Mouse (Mus musculus): ENCODE results near the gene Cd300a.
A peak's percentile ranks its signal among the peaks of the same experiment; 100 is the strongest.

Gene Cd300a

DNA sequence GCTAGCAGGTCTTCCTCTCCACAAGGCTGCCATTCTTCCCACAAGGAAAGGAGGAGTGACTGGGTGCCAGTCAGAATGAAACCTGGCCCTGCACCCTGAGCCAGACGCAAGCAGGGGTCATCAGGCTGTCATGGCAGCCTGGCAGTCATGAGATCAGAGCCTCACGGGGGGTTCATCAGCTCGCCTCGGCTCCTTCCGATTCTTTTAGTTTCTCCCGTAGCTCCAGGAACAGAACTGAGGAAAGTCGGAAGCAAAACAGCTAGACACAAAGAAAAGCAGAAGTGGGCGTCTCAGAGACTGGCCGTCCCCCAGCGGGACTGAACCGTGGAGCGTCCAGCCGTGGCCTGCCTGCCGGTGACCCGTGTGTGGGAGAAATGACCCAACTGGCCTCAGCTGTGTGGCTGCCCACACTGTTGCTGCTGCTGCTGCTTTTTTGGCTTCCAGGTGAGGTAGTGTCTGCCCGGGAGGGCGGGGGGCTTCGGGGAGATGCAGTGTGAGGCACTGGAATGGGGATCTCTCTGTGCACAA, at the start of gene Cd300a:
TSS of gene Cd300a (plus strand) at position 51 of the 528 bp plus-strand sequence.
- no peak for DNase-seq

DNA sequence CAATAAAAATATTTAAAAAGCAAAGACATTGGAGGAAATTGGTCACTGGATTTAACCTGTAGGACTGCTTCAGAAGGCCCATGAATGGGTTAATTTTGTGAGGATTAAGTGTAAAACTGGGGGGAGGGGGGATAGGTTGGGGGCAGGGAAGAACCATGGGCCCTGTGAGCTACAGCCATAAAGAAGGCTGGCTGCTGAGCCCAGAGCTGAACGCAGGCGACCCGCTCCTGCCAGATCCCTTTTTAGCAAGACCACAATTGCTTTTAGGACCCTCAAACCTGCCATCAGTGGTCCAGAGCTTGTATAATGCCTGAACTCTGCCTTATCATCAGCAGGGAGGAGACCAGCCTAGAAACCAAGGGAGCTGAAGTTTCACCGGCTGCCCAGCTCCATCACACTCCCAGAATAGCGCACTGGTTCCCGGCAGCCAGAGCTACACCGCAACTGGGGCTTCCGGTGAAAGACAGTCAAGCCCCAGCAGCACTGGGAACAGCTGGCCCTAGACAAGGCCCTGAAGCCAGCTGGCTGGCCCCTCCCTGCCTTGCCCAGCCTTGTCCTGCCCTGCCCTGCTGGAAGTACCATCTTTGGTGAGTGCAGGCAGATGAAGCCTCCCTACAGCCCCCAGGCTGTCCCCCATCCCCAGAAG, 45.9 kb upstream of the Cd300a start:
- no peak for DNase-seq

DNA sequence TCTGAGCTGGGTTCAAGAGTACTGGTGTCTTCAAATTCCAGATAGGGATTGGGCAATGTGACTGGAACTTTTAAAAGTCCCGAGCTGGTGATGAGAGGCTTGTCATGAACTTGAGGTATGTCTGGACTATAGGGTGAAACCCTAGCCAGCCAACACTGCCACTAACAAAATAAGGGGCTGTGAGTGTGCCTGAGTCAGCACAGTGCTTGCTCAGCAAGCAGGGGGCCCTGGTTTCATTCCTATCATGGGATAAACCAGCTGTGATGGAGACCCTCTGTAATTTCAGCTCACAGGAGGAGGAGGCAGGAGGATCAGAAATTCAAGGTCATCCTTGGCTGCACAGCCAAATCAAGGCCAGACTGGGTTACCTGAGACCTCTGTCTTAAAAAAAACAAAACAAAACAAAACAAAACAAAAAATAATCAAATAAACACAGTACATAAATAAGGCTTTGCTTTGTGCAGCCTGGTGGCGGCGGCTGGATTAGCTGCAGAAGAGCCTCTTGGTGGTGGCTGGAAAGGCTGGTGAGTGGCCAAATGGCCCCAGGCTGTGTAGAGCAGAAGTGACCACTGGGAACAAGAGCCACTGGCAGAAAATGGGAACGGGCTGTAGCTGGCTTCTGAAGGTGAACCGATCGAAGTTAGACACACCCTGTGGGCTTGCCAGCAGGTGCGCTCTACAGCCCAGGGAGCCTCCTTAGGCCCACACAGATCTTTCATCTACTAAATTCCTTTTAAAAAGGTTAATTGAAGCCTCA, 45.2 kb upstream of the Cd300a start:
- DNase-seq: no peak

DNA sequence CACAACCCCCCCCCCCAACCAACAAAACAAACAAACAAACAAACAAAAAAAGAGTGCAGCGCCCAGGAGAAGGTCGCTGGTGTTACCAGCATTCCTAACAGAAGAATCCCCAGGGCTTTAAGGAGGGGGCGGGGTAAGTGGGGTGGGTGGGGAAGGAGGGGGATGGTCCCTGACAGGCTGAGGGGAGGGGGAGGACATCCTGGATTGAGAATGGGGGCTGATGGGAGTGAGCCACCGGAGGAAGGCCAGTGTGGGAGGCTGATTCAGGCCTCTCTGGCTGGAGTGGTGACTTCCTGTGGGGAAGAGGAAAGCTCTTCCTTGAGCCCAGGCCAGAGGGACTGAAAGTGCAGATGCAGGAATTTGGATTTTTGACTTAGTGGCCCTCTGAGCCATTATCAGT, 43.5 kb upstream of the Cd300a start:
- no peak for DNase-seq

DNA sequence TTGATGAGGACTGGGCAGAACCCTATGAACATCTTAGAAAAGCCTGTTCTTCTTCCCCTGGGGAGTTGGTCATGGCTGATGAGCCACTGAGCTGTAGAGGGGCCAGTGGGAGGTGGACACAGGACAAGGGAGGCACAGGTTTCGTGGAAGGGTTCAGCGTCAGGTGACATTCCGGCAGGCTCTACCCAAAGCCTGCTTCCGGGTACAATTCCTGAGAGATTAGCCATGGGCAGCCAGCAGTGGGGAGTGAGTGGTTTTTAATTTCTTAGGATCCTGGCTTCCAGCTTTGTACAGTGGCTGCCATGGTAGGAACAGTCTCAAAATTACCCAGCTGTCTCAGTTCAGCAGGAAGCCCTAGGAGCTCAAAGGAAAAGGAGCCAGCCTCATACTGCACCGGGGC, 42.8 kb upstream of the Cd300a start:
- no peak for DNase-seq

DNA sequence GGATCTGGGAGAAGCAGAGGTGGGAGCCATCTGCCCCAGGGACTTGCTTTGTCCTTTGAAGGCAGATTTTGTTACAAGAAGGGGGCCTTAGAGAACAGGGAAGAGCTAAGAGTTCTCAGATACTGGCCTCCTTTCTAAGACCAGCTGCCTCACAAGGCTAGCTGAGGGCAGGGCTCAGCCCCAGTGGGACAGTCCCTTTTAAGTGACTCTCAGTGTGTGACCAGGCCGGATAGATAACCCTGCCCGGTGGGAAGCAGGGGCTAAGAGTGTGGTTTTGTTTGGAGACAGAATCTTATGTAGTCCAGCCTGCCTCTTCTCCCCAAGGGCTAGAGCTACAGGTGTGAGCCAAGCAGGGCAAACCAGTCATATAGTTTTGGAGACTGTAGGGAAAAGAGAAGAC, 40.3 kb upstream of the Cd300a start:
- no peak for DNase-seq

DNA sequence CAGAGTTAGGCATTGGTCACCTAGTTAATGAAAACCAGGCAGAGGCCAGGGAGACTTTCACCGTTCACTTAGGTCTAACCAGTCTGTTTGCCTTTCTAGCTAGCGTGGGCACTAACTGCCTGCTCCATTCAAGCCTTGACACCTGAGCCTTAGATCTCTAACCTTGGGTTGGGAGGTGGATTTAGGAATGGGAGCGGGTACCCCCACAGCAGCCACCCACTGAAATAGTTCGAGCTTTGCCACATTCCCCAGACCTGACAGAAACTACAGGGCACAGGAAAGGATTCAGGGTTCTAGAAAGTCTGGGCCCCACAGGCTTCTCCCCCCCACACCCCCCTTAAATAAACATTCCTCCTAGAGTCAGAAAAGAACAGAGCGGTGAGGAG, 39.8 kb upstream of the Cd300a start:
- DNase-seq: no peak

DNA sequence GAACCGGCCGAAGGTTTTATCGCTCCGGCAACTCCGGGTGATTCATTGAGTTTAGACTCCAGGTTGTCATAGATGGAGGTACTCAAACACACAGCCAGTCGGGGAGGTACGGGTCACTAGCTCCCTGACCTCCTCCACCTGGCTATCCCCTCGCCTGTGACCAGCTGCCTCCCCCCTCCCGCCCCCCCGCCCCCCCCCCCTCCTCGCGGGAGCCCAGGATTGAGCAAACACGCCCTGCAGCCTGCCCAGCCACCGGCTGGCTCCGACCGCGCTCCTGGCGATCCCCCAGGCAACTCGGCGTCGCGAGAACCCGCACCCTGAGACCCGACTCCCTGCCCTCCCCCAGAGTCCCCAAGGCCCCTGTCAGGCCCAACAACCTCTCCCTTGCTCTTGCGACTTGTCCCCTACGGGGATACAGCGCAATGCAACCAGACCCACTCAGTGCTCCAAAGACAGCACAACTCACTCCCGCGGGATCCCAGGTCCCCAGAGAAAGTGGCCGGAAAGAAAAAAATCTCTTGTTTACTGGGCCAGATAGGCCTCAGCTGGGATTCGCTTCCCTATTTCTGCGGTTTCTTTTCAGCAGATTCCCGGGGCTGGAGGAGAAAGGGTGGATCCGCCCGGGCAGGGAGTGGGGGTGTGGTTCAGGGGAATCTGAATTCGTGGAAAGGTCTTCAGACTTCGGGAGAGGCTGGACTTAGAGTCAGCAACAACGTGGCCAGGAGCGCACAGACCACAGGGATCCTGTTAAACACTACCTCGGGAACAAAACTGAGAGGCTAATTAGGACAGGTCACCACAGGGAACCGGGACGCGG, 39.2 kb upstream of the Cd300a start, which contains the start of gene Gprc5c:
TSS of gene Gprc5c (plus strand) at position 701 of the 817 bp plus-strand sequence.
- DNase-seq: no peak

DNA sequence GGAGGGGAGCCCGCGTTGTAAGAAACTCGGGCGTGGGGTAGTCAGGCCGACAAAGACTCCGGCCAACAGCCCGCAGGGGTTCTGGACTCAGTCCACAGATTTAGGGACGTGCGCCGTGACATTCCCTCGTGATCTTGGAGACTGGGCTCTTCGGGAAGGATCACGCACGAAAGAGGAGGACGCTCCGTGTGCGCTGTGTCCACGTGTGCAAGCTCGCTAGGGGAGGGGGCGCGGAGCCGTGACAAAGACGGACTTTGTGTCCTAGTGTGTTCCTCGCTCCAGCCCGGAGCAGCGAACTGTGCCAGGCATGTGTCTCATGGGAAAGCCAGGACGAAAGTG, 38.6 kb upstream of the Cd300a start:
- DNase-seq: peak; percentile 23

DNA sequence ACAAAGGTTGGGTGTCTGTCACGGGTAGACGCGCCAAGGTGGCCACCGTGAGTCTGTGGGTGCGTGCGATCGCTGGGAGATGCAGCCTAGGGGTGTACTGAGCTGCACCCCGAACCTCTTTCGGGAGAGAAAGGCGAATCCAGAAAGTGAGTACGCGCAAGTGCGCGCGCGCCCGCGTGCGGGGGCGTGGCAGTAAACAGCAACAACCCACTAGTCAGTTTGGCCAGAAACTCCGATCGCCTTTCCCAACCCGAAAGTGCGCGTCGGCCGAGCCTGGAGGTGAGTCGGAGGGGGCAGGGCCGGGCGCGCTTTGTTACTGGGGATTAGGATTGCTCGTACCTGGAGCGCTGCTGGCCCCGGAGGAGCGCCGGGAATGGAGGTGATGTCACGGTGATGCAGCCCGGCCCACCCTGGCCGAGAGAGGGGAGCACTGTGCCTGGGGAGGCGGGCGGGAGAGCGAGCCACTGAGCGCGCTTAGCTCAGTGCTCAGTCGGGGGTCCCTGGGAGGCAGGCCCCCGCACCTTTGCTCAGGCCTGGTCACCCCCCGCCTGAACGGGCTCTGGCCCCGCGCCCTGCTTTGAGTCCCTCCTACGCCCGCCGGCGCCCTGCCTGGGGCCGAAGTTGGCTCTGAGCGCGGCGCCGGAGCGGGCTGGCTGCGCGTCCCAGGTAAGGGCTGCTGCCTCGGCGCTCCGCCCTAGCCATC, 38.1 kb upstream of the Cd300a start:
- no peak for DNase-seq

DNA sequence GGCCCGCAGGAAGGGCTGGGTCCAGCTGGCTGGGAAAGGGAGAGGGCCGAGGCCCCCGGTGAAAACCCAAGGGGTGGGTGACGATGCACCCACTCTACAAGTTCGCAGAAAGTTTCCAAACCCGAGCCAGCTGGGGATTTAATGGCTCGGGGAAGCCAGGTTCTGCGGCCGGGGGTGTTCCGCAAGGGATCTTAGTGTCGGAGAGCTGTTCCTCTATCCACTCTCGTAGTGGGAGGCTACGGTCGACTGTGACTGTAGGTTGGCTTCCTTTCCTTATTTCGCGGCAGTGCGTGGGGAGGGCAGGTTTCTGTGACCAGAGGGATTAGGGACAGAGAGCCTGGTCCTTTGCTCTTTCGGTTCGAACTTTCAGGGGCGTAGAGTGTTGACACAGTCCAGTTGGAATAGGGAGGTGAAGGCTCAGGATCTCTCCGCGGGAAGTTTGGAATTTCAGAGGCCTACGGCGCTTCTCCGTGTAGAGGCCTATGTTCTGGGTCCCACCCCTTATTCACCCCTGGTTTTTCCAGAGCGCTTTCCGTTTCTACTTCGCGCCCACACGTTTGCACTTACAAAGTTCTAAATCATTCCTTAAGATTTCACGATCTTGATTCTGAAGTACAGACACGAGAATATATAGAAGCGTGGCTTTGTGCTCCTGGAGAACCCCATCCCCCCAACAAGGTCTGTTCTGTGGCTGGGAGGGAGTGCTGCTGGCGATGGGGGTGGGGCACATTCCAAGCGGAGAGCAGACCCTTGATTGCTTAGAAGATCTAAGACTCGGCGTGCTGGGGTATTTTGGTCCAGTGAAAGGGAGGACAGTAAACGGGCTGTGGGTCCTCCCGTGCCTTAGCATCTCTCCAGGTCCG, 37.3 kb upstream of the Cd300a start:
- DNase-seq: no peak

DNA sequence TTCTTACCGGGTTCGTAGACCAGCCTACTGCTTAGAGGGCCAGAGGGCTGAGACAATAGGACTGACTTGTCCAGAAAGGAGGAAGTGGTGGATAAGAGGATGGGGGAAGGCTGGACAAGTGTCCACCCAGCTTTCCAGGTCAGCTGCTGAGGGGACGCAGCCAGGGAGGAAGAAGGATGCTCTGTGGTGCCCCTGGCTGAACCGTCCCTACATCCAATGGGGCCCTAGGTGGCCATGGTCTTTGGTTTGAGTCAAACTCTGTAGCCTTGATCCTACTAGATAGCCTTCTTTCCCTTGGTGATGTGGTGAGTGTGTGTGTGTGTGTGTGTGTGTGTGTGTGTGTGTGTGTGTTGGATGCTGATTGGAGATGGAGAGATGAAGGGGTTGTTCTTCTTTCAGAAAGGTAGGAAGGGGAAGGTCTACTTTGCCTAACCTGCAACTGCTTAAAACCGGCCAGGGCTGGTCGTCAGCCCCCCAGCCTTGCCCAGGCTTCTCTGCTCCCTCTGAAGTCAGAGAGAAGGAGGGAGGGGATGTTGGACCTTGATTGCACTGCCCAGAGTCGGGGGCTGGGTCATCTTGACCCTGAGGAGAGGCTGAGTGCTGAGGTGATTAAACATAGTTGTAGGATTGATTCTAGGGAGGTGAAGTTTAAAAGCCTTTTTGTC, 36.5 kb upstream of the Cd300a start:
- DNase-seq: no peak

DNA sequence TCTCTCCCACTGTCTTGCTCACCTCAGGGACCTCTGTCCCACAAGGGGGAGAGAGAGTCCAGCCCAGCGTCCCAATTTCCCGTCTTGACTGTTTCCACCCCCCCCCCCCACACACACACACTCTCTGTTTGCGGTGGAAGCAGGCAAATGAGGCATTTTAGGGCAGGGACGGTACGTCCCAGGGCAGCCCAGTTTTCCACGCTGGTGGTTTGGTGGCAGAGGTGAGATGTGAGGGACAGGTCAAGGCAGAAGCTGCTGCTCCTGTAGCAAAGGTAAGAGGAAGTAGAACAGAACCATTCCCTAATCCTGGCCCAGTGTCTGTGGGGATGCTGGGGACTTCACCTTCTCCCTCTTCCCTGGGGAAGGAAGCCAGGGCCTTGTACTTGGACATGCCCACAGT, 35.3 kb upstream of the Cd300a start:
- no peak for DNase-seq

DNA sequence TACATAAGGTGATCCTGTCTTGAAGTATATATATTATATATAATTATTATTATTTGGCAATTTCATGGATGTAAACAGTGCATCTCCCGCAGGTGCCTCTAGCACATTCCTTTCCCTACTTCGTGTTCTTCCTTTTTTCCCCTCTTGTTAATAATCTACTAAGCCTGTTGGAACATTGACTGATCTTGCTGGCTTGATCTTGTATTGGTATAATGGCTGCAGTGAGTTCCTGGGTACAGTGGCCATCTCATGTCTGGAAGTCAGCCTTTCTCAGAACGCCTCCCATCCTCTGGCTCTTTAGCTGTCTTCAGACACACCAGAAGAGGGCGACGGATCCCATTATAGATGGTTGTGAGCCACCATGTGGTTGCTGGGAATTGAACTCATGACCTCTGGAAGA, 33.7 kb upstream of the Cd300a start:
- DNase-seq: no peak

DNA sequence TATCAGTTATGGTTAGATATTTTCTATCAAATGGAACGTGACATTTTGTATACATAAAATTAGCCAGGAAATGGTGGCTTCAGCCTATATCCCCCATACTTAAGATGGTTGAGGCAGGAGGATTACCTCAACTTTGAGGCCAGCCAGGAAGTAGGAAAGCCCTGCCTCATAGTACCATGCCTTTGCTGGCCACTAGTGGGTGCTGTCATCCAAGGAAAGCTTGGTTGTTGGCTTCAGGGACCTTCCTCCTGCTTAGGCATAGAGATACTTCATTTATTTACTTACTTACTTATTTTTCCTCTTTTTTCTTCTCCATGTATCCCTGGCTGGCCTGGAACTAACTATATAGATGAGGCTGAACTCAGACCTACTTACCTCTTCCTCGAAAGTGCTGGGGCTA, 31.2 kb upstream of the Cd300a start:
- DNase-seq: no peak

DNA sequence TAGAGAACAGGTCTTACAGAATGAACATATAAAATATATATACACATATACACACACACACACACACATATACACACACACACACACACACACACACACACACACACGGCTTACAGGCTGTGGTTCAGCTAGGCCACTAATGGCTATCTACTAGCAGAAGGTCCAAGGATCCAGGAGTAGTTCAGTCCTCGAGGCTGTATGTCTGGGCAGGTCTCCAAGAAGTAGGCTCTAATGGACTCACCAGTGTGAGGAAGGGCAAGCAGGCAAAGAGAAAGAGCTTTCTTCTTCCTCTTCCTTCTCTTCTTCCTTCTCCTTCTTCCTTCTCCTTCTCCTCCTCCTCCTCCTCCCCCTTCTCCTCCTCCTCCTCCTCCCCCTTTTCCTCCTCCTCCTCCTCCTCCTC, 28.8 kb upstream of the Cd300a start:
- no peak for DNase-seq

DNA sequence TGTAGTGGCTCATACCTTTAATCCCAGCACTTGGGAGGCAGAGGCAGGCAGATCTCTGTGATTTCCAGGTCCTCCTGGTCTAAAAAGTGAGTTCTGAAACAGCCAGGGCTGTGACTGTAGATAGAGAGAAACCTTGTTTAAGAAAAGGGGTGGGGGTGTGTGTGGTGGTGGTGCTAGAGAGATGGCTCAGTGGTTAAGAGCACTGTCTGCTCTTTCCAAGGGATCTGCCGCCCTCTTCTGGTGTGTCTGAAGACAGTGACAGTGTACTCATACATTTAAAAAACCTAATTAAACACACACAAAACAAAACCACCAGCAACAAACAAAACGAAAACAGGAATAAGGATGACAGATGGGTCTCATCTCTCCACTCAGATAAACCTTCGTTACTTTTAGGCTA, 27.2 kb upstream of the Cd300a start:
- no peak for DNase-seq

DNA sequence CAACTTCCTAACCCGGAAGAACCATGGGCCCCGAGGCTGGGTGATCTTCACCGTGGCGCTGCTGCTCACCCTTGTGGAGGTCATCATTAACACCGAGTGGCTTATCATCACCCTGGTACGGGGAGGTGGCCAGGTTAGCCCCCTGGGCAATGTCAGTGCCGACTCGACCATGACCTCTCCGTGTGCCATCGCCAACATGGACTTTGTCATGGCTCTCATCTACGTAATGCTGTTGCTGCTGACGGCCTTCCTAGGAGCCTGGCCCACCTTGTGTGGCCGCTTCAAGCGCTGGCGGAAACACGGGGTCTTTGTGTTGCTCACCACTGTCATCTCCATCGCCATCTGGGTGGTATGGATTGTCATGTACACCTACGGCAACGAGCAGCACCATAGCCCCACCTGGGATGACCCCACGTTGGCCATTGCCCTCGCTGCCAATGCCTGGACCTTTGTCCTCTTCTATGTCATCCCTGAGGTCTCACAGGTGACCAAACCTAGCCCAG, 25.9 kb upstream of the Cd300a start:
- no peak for DNase-seq

DNA sequence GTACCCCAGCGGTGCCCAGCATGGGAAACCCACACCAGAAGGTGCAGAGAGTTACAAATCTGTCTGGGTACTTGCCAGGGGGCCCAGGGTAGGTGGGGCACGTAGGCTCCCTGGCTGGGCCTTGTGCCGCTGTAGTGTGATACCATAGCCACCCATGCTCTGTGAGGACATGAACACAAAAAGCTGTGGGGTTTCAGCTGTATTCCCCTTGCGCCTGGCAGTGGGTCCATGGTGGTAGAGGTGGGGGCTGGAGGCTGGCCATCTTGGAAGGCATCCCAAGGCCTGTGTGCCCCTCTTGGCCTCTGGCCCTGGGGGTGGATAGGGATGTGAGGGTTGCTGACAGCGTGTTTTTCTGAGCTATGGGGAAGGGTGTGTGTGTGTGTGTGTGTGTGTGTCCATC, 23.8 kb upstream of the Cd300a start:
- DNase-seq: no peak

DNA sequence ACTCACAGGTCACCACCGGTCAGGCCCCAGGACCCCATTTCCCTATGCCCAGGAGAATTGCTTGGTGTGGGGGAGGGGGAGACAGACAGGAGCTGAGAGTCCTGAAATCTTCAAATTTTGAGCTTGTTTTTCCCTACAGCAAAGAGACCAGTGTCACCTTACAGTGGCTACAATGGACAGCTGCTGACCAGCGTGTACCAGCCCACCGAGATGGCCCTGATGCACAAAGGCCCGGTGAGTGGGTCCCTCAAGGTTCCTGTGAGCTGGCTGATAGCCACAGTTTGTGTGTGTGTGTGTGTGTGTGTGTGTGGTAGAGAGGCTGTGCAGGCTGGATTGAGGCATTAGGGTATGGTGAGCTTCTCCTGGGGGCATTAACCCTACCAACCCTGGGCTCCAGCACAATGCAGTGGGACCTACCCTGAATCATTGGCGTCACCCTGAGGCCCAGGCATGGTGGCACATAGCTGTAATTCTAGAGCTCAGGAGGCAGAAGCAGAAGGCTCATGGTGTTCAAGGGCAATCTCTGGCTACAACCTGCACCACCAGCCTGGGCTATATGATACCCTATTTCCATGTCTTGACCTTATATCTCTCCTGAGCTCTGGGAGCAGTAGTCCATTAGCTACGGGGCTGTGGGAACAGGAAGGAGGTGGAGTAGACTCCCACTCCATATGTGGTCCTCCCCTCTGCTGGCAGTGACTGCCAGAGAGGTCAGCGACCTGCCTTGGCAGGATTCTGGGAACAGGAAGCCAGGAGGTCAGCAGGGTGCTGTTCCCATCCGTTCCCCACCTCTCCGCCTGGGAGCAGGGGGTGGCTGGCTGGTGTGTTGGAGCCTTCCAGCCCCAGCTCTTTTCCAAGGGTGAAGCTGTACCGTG, 23.1 kb upstream of the Cd300a start:
- no peak for DNase-seq
